Mouse (Mus musculus) cerebellum, postnatal 4 days (tissue): ENCODE measurements around the gene Slc4a1ap.
A peak's percentile ranks its signal among the peaks of the same experiment; 100 is the strongest.
"Not testable (repeated sequence)": the region's sequence is repeated elsewhere in the genome, so short reads cannot be mapped to it uniquely, and the experiment has no call there.

ENCODE experiments used
- DNase-seq, 2 experiments: peaks; one replicate each; pipeline ENCODE4 v3.0.0; 2022; ENCODE audit warnings: low spot score in 2 of 2, mixed read lengths in 1 of 2

Gene Slc4a1ap

DNA sequence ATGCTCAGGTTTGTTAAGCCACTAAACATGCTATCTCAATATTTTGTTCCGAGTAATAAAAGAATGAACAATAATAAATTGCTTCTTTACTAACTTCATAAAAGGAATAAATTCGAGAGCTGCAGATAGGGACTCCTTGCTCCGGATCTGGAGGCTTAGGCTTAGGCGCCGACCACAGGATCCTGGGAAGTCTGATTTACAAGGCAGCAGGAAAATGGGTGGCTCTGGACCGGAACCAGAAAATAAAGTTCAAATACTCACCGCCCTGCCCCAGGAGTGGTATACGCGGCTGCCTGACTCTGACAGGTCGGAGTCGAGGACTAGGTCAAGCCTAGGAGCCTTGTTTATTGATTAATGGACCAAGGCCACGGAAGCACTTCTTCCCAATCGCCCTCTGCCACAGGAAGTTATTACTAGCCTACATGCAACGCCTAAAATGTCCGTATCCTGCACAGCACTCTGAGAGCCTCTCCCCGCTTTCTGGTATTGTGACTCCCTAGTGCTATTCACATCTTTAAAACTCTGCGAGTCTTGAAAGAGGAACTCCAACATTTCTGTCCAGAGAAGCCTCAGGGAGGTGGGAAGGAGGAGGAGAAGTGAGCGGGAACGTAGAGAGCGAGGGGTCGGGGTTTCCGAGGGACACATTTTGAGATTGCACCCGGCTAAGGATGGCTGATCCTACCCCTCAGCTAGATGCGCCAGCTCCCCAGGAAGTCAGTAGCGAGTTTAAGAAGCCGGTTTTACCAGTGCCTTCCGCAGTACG lies at the start of gene Slc4a1ap:
Gene Slc4a1ap (plus strand): TSS at position 642 of the 763 bp plus-strand sequence.
- DNase-seq = peak; percentile 50 to 83

- no peak for DNase-seq
Observed at GRCm38 (mm10) chr5:31480536-31480935, 46.3 kb upstream of the Slc4a1ap start.

DNA sequence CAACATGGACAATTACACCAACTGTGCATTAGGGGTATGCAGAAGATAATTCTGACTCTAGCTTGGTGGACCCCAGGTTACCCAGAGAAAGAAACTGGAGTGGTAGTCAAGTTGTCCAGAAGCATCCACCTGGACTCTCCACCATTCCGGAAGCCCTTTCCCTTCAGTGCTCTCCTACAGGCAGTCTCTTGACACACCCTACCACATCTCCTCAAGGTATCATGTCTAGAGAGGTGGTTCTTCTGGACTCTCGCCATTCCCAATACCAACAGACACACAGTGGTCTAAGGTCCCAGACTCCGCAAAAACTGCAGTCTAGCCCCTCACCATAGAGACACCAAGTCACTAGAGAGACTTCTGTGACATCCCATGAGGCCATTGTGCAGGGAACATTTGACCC lies 41.4 kb upstream of the Slc4a1ap start, which contains the start of gene 4930548H24Rik:
Gene 4930548H24Rik (plus strand): TSS at position 301 of the 400 bp plus-strand sequence.
- DNase-seq = no peak

DNA sequence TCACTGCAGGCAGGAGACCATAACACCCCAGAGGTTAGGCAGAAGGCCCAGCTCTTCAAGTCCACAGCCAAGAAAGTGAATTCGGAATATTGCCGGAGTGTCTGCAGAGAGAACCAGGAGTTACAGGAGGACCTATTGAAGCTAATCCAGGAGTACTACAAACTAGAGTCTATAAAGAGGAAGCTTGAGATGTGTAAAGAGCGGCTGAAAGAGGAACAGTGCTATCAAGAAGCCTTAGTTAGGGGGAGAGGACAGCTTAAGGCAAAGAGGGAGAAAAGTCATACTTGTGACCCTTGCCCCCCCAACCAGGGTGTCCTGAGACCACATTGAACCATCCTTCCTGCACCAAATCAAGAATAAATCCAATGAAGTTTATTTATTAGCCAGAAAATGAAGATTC lies 38.9 kb upstream of the Slc4a1ap start:
- no peak for DNase-seq

DNA sequence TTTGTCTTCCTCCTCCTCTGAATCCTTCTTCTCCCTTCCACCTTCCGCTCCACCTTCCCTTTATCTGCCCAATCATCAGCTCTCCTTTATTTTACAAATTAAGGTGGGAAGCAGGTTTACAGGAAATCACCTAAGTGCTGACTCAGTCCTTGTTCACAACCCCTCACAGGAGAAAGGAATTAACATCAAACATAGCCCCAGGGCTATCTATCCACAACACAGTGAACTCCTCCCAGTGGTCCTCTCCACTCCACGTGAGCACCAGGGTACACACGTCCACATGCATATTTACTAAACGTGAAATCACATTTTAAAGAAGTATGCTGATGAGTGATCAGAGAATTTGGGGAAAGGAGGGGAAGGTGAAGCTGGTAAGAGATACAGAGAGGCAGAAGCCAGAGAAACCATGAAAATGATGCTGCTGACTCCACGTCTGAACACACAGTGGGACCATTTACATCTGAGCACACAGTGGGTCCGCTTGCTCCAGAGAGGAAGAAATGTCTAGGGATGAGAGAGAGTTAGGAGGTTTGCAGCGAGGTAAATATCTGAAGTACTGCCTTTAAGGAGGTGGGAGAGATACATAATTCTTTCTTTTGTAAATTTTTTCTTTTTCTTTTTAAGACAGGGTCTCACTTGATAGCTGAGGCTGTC lies 37.6 kb upstream of the Slc4a1ap start:
- no peak for DNase-seq

- DNase-seq = no peak
Observed at GRCm38 (mm10) chr5:31492031-31492430, 34.8 kb upstream of the Slc4a1ap start.

- peak; percentile 76 to 87 for DNase-seq
Observed at GRCm38 (mm10) chr5:31494513-31495297, 32.1 kb upstream of the Slc4a1ap start, which contains the start of gene Gpn1. TSS of gene Gpn1 (plus strand) at chr5:31494741.

DNA sequence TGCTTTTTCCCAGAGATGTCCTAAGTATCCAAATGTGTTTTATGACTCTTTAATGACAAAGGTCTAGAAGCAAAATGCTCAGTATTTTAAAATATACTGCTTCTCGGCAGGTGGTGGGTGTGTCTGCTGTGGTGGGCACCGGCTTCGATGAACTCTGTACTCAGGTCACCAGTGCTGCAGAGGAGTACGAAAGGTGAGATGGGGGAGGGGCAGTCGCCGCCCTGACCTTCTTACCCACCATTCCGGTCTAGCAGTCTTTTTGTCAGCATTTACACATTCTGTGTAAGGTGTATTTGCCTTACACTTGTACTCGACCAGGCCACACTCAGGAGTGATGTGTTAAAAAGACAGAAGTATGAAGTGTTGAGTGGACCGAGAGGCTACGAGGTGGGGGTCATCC lies 22.0 kb upstream of the Slc4a1ap start:
- DNase-seq = no peak

- DNase-seq = no peak
Observed at GRCm38 (mm10) chr5:31512481-31512880, 14.3 kb upstream of the Slc4a1ap start.

- DNase-seq = no peak
Observed at GRCm38 (mm10) chr5:31520556-31520955, 6.2 kb upstream of the Slc4a1ap start.

- no peak for DNase-seq
Observed at GRCm38 (mm10) chr5:31527117-31527680, 404 bp downstream of the Slc4a1ap start.

DNA sequence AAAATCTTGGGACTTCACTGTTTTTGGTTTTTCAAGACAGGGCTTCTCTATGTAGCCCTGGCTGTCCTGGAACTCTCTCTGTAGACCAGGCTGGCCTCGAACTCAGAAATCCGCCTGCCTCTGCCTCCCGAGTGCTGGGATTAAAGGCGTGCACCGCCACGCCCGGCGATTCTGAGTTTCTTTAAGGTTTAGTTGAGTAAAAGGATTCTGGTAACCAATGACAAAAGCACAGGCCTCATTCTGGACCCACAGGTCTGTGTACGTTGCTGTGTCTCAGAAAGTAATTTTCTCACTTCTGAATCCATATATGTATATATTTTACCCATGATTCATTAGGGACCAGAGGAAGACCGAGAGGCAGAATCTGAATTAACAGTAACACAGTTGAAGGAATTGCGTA lies 912 bp downstream of the Slc4a1ap start, which contains the start of gene Supt7l:
Gene Supt7l (minus strand): TSS at position 101 of the 400 bp plus-strand sequence.
- DNase-seq = not testable (repeated sequence)

- DNase-seq = no peak
Observed at GRCm38 (mm10) chr5:31528560-31528959, 1.8 kb downstream of the Slc4a1ap start.

- DNase-seq = no peak
Observed at GRCm38 (mm10) chr5:31535228-31535627, 8.4 kb downstream of the Slc4a1ap start.

DNA sequence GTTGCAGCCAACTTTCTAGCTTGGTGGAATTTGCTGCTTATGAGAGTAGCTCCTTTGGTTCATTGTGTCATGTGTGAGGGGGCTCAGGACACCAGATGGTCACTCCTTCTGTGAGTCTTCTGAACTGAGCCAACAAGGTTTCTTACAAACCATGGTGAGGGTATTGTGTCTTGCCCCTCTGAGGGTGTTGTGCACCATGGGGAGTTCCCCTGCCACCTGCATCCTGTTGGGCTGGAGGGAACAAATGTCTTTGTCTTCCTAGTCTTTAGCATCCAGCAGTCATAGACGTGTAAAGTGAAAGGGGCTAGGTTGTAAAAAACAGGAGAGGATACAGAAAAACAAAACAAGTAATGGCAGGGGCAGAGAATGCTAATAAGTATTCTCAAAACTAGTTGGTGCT lies 32.6 kb downstream of the Slc4a1ap start:
- no peak for DNase-seq

DNA sequence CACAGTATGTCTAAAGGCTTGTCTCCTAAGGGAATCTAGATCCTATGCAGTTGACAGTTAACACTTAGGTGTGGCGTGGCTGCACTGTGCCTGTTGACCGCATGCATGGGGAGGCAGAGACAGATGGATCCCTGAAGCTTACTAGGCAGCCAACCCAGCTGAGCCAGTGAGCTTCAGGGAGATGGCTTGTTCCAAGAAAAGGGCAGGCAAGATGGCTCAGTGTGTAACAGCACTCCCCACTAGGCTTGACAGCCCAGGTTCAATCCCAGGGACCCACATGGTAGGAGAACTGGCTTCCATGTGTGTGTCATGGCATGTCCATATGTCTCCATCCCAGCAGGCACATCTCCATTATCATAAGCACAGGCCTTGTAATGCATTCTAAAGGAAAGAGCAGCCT lies 33.6 kb downstream of the Slc4a1ap start:
- no peak for DNase-seq

GRCm38 (mm10) chr5:31562036-31562666 lies 35.4 kb downstream of the Slc4a1ap start:
- no peak for DNase-seq

- peak; percentile 58 to 75 for DNase-seq
Observed at GRCm38 (mm10) chr5:31563496-31563895, 36.7 kb downstream of the Slc4a1ap start.

- DNase-seq = no peak
Observed at GRCm38 (mm10) chr5:31563905-31564304, 37.1 kb downstream of the Slc4a1ap start.

GRCm38 (mm10) chr5:31564976-31565375 lies 38.2 kb downstream of the Slc4a1ap start:
- DNase-seq = no peak

GRCm38 (mm10) chr5:31566026-31566425 lies 39.2 kb downstream of the Slc4a1ap start:
- no peak for DNase-seq
